Mouse (Mus musculus) brain, adult 10 weeks (tissue): Measurements from ENCODE around the gene Rnf25. TPM values are rescaled to one million over a fixed set of nuclear protein-coding genes. Genes with fewer than 3 reads are reported as not detected.

Experiments used
- polyA plus RNA-seq: library from polyadenylated mRNA; stranded (reverse); fragments of 350-450 nt; fragmentation: Illumina TruSeq; extraction: RNeasy Lipid Tissue Mini Kit (QIAGEN cat#74804); gene quantifications from one replicate; pipeline ENCODE4 v1.2.3, GENCODE M21; 2015; ENCODE audit warnings: low read depth, low replicate concordance

Gene Rnf25
- 63.7 TPM for polyA plus RNA-seq

DNA sequence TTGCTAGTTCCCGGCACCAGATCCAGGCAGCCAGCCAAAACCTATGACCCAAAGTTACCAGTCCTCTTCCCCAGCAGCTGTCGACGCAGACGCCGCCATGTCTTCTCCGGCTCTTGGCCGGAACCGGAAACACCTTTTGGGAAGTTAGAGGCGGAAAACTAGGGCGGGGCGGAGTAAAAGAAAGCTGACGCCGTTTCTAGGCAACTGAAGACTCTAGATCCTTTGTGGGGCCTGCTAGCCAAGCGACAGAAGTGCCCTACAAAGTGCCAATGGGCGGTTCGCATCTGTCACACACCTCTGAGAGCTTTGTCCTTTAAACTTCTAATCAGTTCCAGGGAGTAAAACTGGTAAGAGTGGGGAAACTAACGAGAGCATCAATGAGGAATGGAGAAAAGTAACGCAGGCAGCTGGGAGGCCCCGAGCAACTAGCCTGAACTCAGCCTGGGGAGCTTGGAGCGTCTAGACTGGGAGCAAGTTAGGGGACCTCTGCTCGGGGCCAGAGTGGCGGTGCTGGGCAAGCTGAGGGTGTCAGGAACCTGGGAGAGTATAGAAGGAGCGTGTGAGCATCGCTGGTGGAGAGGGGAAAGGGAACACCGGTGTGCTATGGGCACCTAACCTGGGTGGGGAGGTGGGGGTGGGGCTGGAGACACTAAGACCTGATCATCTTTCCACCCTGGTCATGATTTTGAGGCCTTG is at the start of gene Rnf25, which contains the start of gene Stk36:
TSS of gene Rnf25 (minus strand) at position 131 of the 696 bp plus-strand sequence.
TSS of gene Stk36 (plus strand) at position 179 of the 696 bp plus-strand sequence.

DNA sequence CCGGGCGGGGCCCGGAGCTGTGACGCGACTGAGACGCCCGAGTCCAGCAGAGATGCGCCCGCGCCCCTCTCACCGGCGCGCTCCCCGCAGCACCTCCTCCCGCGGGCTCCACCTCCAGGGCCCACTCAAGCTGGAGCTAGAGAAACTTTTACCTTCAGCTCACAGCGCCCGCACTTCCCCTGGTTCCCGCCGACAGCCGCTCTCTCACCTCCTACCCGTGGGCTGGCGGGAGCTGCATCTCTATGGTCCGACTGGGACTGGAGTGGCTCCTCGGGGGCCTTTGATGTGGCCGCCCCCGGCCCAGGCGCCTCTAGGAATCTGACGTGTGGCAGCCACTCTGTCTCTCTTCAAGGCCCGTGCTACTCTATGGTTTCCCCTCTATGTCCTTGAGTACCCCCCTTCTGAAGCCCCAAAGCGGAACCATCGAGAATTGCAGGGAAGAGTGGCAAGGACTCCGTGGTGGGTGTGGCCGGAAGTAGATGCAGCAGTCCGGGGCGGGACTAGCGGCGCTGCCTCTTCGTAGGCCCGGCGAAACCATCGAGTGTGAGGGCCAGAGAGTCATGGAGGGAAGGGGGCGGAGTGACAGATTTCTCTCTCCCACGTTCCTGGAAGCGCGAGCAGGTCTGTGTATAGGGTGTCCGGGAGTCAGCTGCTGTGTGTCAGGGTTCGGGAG is 13.3 kb downstream of the Rnf25 start, which contains the start of the genes Zfp142 and Bcs1l:
TSS of gene Zfp142 (minus strand) at position 474 of the 673 bp plus-strand sequence.
TSS of gene Bcs1l (plus strand) at position 517 of the 673 bp plus-strand sequence.

DNA sequence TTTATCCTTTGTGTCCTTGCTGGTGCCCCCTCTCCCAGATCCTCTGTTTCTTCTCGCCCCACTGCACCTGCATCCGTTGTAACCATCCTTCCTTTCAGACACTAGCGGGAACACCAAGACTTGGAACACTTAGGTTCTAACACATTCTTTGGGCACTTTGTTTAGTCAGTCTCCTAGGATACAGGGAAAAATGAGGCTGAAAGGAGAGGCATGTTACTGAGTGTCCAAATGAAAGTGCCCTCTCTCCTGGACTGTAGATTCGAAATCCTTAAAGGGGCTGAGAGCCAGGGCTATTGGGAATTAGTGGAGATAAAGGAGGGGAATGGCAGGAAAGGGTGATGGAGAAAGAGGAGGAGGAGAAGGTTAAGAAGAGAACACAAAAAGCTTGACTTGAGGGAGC is 57.0 kb downstream of the Rnf25 start, which contains the start of gene Usp37:
TSS of gene Usp37 (minus strand) at position 101 of the 400 bp plus-strand sequence.

Other genes with a start within 250 kb of the Rnf25 start
- gene Catip, start 239.3 kb downstream of the Rnf25 start, polyA plus RNA-seq = 3.0 TPM
- gene Slc11a1, start 226.2 kb downstream of the Rnf25 start, polyA plus RNA-seq = 5.6 TPM
- gene Ctdsp1, start 209.9 kb downstream of the Rnf25 start, polyA plus RNA-seq = 21.4 TPM
- gene Vil1, start 192.0 kb downstream of the Rnf25 start, polyA plus RNA-seq = 0.31 TPM
- 23.2 TPM for gene Cnot9, start 95.3 kb downstream of the Rnf25 start, polyA plus RNA-seq
- gene Plcd4, start 58.5 kb downstream of the Rnf25 start, polyA plus RNA-seq = 18.9 TPM
- gene Usp37, start 57.1 kb downstream of the Rnf25 start, polyA plus RNA-seq = 11.9 TPM
- 13.0 TPM for gene Zfp142, start 13.2 kb downstream of the Rnf25 start, polyA plus RNA-seq
- 27.9 TPM for gene Bcs1l, start 13.1 kb downstream of the Rnf25 start, polyA plus RNA-seq
- gene Stk36, start within 50 bp of the Rnf25 start, polyA plus RNA-seq = 2.6 TPM
- 11.5 TPM for gene Ttll4, start 60.3 kb upstream of the Rnf25 start, polyA plus RNA-seq
- gene Cyp27a1, start 112.2 kb upstream of the Rnf25 start, polyA plus RNA-seq = 11.0 TPM
- gene Prkag3, start 147.8 kb upstream of the Rnf25 start, polyA plus RNA-seq = not detected
- gene Wnt6, start 170.5 kb upstream of the Rnf25 start, polyA plus RNA-seq = 0.71 TPM
- 5.7 TPM for gene Wnt10a, start 190.1 kb upstream of the Rnf25 start, polyA plus RNA-seq